Mouse (Mus musculus): ENCODE measurements around the gene Lmcd1. TPM values are rescaled to one million over a fixed set of nuclear protein-coding genes. Genes with fewer than 3 reads are reported as not detected.
"Not testable (repeated sequence)": the region's sequence is repeated elsewhere in the genome, so short reads cannot be mapped to it uniquely, and the experiment has no call there.

Lmcd1 gene
- 10 to 100 TPM; 39.9 to 42.3 TPM for total RNA-seq (2021)

- DNase-seq: peak; percentile 82 to 86
- intact Hi-C loops (cut with DNase I): loop anchor here (2.0 kb wide), 3 partner anchors 15 to 63 kb away; no protein-coding TSS in a partner anchor
Observed at GRCm38 (mm10) chr6:112273501-112274205, at the start of gene Lmcd1. TSS of gene Lmcd1 (plus strand) at chr6:112273758.

- intact Hi-C loops (cut with DNase I): no loop called here
- DNase-seq: no peak
Observed at GRCm38 (mm10) chr6:112223877-112224632, 49.5 kb upstream of the Lmcd1 start.

GRCm38 (mm10) chr6:112236775-112237174 lies 36.8 kb upstream of the Lmcd1 start:
- intact Hi-C loops (cut with DNase I): no loop called here
- no peak for DNase-seq

- intact Hi-C loops (cut with DNase I): no loop called here
- no peak for DNase-seq
Observed at GRCm38 (mm10) chr6:112242216-112242615, 31.3 kb upstream of the Lmcd1 start.

- DNase-seq: peak; percentile 65 to 71
- intact Hi-C loops (cut with DNase I): no loop called here
Observed at GRCm38 (mm10) chr6:112245639-112246038, 27.9 kb upstream of the Lmcd1 start.

- DNase-seq: no peak
- intact Hi-C loops (cut with DNase I): no loop called here
Observed at GRCm38 (mm10) chr6:112246636-112247035, 26.9 kb upstream of the Lmcd1 start.

- DNase-seq; intact Hi-C loops (cut with DNase I): not testable (repeated sequence)
Observed at GRCm38 (mm10) chr6:112253943-112254342, 19.6 kb upstream of the Lmcd1 start.

- intact Hi-C loops (cut with DNase I): no loop called here
- DNase-seq: no peak
Observed at GRCm38 (mm10) chr6:112254967-112255366, 18.6 kb upstream of the Lmcd1 start.

GRCm38 (mm10) chr6:112255388-112256225 lies 18.0 kb upstream of the Lmcd1 start:
- no peak for DNase-seq
- intact Hi-C loops (cut with DNase I): no loop called here

GRCm38 (mm10) chr6:112256599-112256998 lies 17.0 kb upstream of the Lmcd1 start:
- intact Hi-C loops (cut with DNase I): no loop called here
- DNase-seq: no peak

- intact Hi-C loops (cut with DNase I): no loop called here
Observed at GRCm38 (mm10) chr6:112261089-112261488, 12.5 kb upstream of the Lmcd1 start.

GRCm38 (mm10) chr6:112264321-112264720 lies 9.2 kb upstream of the Lmcd1 start:
- intact Hi-C loops (cut with DNase I): no loop called here
- DNase-seq: no peak

More at GRCm38 (mm10) chr6:112261089-112261488, 12.5 kb upstream of the Lmcd1 start:
- DNase-seq: no peak

GRCm38 (mm10) chr6:112266631-112267030 lies 6.9 kb upstream of the Lmcd1 start:
- intact Hi-C loops (cut with DNase I): no loop called here
- peak in 1 of 2 experiments; percentile 40 for DNase-seq

- intact Hi-C loops (cut with DNase I): no loop called here
- no peak for DNase-seq
Observed at GRCm38 (mm10) chr6:112267661-112268357, 5.7 kb upstream of the Lmcd1 start.

- intact Hi-C loops (cut with DNase I): loop anchor here (2.0 to 5.0 kb wide), 3 partner anchors 14 to 88 kb away; no protein-coding TSS in a partner anchor
- DNase-seq: peak; percentile 84
Observed at GRCm38 (mm10) chr6:112274261-112275055, 900 bp downstream of the Lmcd1 start.

GRCm38 (mm10) chr6:112275731-112276245 lies 2.2 kb downstream of the Lmcd1 start:
- intact Hi-C loops (cut with DNase I): loop anchor here (2.0 to 5.0 kb wide), 3 partner anchors 13 to 87 kb away; no protein-coding TSS in a partner anchor
- no peak for DNase-seq

GRCm38 (mm10) chr6:112278805-112279204 lies 5.2 kb downstream of the Lmcd1 start:
- intact Hi-C loops (cut with DNase I): loop anchor here (5.0 kb wide), 1 partner anchor 83 kb away; no protein-coding TSS in a partner anchor
- no peak for DNase-seq

GRCm38 (mm10) chr6:112280161-112280560 lies 6.6 kb downstream of the Lmcd1 start:
- intact Hi-C loops (cut with DNase I): no loop called here
- DNase-seq: no peak

- intact Hi-C loops (cut with DNase I): no loop called here
- no peak for DNase-seq
Observed at GRCm38 (mm10) chr6:112280945-112281344, 7.4 kb downstream of the Lmcd1 start.

Data from heart, postnatal 36 days (tissue).